Mouse (Mus musculus) urinary bladder, postnatal 10 days (tissue): ENCODE measurements around the gene Bcl9l.

Experiments
- DNase-seq: peaks from one replicate; pipeline ENCODE4 v3.0.0; 2022; ENCODE audit warnings: low spot score

Bcl9l gene

DNA sequence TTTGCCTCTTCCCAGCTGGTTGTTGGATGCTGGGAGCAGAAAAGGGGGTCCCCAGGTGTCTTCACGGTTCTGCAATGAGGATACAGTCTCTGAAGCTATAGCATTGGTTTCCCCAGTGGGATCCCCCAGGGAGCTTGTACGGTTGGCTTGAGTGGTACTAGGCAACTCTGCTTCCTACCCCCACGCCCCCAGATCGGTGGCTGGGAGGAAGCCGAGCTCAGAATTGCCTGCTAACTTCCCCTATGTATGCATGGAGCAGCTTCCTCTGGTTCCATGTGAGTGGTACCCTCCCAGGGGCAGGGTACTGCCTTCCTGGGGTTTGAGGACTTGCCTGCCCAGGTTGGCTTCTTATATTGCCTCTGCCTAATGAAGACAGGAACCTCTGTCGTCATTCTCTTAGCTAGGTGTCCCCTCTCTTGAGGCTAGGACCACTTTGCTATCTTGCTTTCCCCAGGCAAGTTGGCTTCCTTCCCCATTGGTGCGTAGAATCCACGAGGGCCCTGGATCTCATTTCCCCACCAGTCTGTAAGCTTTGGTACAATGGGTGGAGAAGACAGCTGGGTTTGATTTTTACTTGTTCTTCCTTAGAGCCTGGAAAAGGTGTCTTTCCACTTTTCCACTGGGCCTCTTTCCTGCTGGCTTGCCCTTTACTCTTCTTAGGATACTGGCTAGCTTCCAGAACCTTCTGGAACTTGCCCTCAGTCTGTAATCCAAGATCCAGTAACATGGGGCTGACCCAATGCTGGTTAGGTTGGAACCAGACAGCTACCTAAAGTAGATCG is 29.5 kb downstream of the Bcl9l start:
- no peak for DNase-seq

- no peak for DNase-seq
These were observed 30.0 kb downstream of the Bcl9l start for GRCm38 (mm10) chr9:44512717-44513003.

- DNase-seq, result no peak
These were observed 30.5 kb downstream of the Bcl9l start for GRCm38 (mm10) chr9:44513121-44513520.

DNA sequence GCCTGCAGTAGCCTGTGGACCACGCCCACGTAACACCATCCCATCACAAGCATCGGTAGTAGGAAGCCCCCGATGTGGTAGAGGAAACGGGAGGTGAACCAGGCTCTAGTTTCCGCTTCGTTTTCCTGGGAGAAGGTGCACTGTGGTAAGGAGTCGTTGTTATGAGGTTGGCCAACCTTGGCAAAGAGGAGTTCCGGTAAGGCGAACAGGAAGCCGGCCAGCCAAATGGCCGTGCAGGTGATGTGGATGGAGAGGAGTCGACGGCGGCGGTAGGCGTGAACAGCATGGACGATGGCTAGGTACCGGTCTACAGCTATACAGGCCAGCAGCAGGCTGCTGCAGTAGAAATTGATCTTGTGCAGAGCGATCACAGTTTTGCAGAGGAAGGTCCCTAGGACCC is 31.0 kb downstream of the Bcl9l start:
- no peak for DNase-seq

DNA sequence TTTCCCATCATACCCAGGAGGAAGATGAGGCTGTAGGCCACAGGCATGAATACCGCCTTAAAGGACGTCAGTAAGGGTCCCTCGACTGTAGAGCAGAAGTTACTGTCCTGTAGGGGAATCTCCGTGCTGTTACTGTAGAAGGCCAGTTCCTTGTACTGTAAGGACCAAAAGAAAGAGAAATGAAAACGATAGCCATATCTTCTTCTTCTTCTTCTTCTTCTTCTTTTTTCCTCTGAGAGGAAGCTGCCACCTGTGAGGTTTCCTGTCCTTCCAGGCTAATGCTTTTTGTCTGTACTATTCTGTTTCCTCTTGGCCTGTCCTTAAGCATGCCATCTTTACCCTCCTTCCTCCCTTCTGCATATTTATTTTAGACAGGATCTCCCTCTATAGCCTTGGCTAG is 31.5 kb downstream of the Bcl9l start:
- DNase-seq, result no peak

- no peak for DNase-seq
These were observed 32.6 kb downstream of the Bcl9l start for GRCm38 (mm10) chr9:44515131-44515751.

- no peak for DNase-seq
These were observed 33.3 kb downstream of the Bcl9l start for GRCm38 (mm10) chr9:44515891-44516290.

DNA sequence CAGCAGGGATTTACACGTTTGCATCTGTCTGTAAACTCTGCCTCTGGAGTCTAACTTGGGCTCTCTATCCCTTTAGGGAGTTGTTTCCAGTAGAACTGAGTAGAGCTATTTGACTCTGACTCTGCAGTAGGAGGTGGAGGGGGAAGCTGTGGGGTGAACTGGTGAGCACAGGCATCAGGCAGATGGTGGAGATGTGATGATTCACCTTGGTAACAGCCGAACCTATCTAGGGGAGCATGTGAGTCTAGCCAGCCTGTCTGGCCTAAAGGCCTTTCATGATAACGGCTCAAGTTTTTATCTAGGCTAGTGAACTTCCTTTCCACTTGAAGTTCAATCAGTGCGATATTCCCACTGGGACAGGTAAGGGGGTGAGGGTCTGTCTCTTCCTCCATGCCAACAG is 34.7 kb downstream of the Bcl9l start:
- no peak for DNase-seq

DNA sequence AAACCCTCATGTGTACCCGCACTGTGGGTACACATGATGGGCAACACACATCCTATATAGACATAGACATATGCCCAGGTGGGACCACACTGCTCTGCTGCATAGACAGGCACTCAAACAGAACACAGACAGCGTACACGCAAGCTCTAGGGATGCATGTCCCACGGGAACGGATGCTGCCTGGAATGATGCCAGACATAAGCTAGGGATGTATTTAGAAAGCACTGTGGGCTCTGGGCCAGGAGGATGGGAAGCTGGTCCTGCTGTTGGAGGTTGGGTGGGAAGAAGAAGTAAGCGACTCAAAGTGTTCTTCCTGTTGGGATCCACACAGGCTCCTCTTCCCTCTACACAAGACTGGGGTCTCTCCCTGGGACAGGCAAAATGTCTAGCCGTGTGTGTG is 35.4 kb downstream of the Bcl9l start:
- DNase-seq, result no peak

DNA sequence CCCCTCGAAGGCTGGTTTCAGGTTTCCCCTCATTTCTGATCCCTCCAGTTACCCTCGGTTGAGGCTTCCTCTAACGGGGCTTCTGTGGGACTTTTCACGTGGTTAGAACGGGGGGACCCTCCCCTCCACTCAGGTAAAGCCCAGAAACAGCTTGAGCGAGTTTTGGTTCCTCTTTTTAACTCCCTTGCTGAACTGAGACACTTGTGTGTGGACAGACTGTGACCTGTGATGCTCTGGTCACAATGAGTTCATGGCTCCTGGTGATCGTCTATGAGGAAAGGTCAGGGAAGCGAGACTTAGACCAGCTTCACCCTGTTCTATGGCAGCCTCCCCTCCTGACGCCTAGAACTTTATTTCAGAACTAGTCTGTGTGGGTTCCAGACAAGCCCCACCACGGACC is 39.3 kb downstream of the Bcl9l start:
- DNase-seq, result no peak

DNA sequence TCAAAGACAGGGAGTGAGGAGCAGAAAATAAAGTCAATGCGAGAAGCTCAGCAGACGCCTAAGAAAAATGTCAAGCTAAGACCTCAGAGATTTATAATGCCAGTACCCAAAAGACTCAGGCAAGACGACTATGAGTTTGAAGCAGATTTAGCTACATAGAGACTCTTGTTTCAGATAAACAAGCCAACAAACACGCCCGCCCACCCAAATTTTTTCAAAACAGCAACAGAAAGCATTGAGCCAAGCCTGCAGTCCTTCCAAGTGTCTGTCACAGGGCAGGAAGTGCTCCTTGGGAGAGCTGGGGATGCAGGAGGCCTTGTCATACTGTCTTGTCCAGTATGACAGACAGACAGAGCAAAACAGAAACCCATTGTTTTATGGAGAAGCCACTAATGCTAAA is 41.1 kb downstream of the Bcl9l start:
- DNase-seq, result no peak

DNA sequence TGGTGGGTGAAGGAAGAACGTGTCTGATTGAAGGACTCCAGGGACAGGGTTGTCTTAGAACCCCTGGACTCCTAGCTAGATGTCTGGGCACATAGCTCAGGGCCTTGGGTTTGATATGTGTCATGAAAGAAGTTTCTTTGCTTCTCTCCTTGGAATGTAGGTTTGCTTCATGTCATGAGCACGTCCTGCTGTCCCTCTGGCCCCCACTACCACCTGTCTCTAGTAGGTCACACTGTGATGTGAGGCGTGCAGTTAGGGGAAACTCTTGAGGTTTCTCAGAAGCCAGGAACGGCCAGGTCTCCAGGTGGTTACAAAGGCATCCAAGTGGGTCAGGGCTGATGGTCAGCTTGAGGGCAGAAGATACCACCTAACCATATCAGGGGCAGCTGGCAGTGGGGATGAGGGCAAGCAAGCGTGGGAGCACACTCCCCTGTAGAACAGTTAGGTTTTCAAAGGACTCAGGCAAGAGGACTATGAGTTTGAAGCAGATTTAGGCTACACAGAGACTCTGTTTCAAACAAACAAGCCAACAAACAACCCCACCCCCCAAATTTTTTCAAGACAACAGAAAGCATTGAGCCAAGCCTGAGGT is 41.7 kb downstream of the Bcl9l start:
- DNase-seq, result no peak

- no peak for DNase-seq
These were observed 42.4 kb downstream of the Bcl9l start for GRCm38 (mm10) chr9:44525001-44525400.

- DNase-seq, result no peak
These were observed 43.0 kb downstream of the Bcl9l start for GRCm38 (mm10) chr9:44525589-44525988.

DNA sequence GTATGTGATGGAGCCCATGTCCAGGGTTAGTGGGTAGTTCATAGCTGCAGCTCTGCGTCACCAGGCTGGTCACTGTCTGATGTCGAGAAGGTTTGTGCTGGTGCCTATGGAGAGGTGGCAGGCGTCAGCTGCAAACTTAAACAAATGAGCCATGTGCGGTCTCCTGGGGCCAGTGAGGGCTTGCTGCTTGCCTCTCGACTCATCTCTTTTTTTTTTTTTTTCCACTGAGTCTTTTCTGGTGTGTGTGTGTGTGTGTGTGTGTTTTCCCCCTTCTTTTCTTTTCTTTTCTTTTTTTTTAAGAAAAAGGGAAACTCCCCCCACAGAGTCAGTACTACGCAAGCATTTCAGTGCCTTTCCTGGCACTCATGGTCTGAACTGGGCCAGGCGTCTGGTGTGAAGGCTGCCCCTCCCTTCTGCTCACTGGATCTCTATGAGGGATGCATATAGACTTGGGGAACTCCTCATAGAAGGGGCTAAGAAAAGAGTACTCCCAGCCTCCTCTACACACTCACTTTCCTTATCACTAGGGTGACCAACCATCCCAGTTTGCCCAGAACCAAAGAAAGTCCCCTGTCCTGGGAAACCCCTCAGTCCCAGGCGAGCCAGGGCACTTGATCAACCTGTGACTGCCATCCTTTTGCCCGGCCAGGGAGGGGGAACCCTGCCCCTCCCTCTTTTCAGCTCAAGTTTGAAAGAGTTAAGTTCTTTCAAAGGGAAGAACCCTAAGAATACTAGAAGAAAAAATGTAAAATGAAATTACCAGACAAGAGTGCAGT is 43.9 kb downstream of the Bcl9l start:
- DNase-seq, result no peak

DNA sequence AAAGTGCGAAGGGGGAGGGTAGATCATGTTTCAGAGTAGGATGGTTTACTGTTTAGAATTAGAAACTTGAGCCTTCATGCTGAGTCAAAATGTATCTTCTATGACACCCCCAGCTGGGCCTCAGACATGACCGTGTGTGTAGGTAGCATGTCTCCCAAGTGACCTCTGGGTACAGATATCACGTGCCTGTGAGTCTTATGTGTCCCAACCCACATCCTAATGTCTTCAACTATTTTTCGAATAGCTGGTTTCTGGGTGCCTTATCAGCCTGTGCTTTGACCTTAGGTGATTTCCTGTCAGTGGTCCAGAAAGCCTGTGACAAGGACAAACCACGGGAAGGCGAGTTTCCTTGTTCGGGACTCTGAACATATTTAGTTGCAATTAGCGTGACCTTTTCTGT is 45.7 kb downstream of the Bcl9l start:
- no peak for DNase-seq

GRCm38 (mm10) chr9:44532991-44533580 is 50.5 kb downstream of the Bcl9l start:
- no peak for DNase-seq

GRCm38 (mm10) chr9:44537625-44538301 is 55.1 kb downstream of the Bcl9l start:
- DNase-seq, result no peak

GRCm38 (mm10) chr9:44539816-44540421 is 57.3 kb downstream of the Bcl9l start:
- no peak for DNase-seq

DNA sequence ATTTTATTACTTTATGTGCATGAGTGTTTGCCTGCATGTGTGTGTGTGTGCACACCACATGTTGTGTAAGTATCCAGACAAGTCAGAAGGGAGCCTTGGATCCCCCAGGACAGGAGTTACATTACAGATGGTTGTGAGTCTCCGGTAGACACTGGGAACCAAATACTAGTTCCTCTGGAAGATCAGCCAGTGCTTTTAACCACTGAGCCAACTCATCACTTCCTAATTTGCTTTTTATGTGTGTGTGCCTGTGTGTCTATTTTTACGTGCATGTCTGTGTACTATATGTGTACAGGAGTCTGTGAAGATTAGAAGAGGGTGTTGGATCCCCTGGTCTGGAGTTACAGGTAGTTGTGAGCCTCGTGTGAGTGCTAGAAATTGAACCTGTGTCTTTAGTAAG is 58.1 kb downstream of the Bcl9l start:
- no peak for DNase-seq

GRCm38 (mm10) chr9:44542364-44542763 is 59.7 kb downstream of the Bcl9l start:
- DNase-seq, result no peak

DNA sequence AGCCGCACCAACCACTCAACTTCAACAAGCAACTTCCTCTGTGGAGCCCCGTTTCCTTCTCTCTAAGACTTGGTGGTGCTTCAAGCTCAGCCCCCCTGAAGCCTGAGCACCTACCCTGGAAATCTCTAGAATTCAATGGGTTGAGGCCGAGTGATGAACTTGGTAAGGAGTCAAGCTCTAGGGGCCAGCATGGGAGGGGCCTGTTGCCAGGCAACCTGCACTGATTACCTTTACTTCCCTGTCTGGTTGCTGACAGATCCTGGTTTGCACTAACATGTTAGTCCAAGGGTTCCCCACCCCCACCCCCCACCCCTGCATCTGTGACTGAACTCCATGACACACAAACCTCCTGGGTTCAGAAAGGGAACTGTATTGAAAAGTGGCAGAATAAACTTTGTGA is 62.4 kb downstream of the Bcl9l start:
- DNase-seq, result no peak
